In genomic region chr16:33605647-33606596, GRCm38 (mm10) we compare ENCODE assay signal across 11 mouse cellular contexts.
A peak's percentile ranks its signal among the peaks of the same experiment; 100 is the strongest.
DNase-seq lines count a peak whose midpoint lies in the region; ATAC-seq lines count a peak whose summit lies in the region.
"Had no signal": no experiment of that assay in that cellular context is flagged by ENCODE, and none has a peak within 500 bp of the region (broad histone marks: within the 10 kb centered on the region; RNA-seq: fewer than 3 reads in every experiment).

No protein-coding gene starts in this region.

- no peaks in the 10 kb centered on the region for H3K9me3 ChIP-seq in heart, embryonic 10.5 days
- no peaks in the 10 kb centered on the region for H3K9me3 ChIP-seq in hindbrain, embryonic 11.5 days (ENCODE audit: control insufficient read depth, low read length)
- H3K9me3 ChIP-seq in neural tube, embryonic 11.5 days (ENCODE audit: control insufficient read depth, low read length), result no peaks in the 10 kb centered on the region
- H3K9me3 ChIP-seq: limb, embryonic 13.5 days; stomach, embryonic 15.5 days had no signal

- no peak overlapping the region for H3K9ac ChIP-seq in hindbrain, embryonic 11.5 days (ENCODE audit: low read depth, low read length)
- H3K9ac ChIP-seq in neural tube, embryonic 11.5 days (ENCODE audit: low read length), result no peak overlapping the region
- H3K9ac ChIP-seq: limb, embryonic 13.5 days; stomach, embryonic 15.5 days had no signal

- peaks cover 27% of the 10 kb centered on the region for H3K4me1 ChIP-seq in heart, embryonic 10.5 days
- H3K4me1 ChIP-seq in hindbrain, embryonic 11.5 days (replicated peaks; ENCODE audit: control insufficient read depth, insufficient read depth, low read length), result no peaks in the 10 kb centered on the region; the same call in 1 of the 2 replicates
- no peaks in the 10 kb centered on the region; the same call in 1 of the 2 replicates for H3K4me1 ChIP-seq in neural tube, embryonic 11.5 days (ENCODE audit: control insufficient read depth, insufficient read depth, low read length)
- H3K4me1 ChIP-seq: stomach, embryonic 15.5 days had no signal

- H3K27ac ChIP-seq in heart, embryonic 10.5 days, result peak overlapping the region; percentile 62
- peak overlapping the region; percentile 76 for H3K27ac ChIP-seq in hindbrain, embryonic 11.5 days (ENCODE audit: low read depth, low read length)
- peak overlapping the region; percentile 49 for H3K27ac ChIP-seq in neural tube, embryonic 11.5 days (ENCODE audit: low read depth, low read length)
- H3K27ac ChIP-seq: limb, embryonic 13.5 days; stomach, embryonic 15.5 days had no signal

- H3K27me3 ChIP-seq in heart, embryonic 10.5 days (ENCODE audit: insufficient read depth, poor library complexity, severe bottlenecking), result no peaks in the 10 kb centered on the region
- H3K27me3 ChIP-seq in hindbrain, embryonic 11.5 days (ENCODE audit: control insufficient read depth, insufficient read depth, low read length), result no peaks in the 10 kb centered on the region
- H3K27me3 ChIP-seq in neural tube, embryonic 11.5 days (ENCODE audit: control insufficient read depth, insufficient read depth, low read length), result no peaks in the 10 kb centered on the region
- H3K27me3 ChIP-seq: limb, embryonic 13.5 days; stomach, embryonic 15.5 days had no signal

- H3K4me3 ChIP-seq in heart, embryonic 10.5 days, result 0 out of 2 replicates have a peak overlapping the region, but pooled peaks have one; percentile 12
- H3K4me3 ChIP-seq in hindbrain, embryonic 11.5 days (ENCODE audit: low read depth, low read length), result no peak overlapping the region
- no peak overlapping the region for H3K4me3 ChIP-seq in neural tube, embryonic 11.5 days (ENCODE audit: low read depth, low read length)
- H3K4me3 ChIP-seq: limb, embryonic 13.5 days; stomach, embryonic 15.5 days had no signal

- peak; percentile 96 for ATAC-seq in hindbrain, embryonic 11.5 days (ENCODE audit: low FRiP score)
- ATAC-seq in neural tube, embryonic 11.5 days (ENCODE audit: insufficient read depth, low FRiP score, low TSS enrichment), result peak; percentile 91

- DNase-seq in heart, embryonic 10.5 days (ENCODE audit: low spot score), result peak; percentile 85
- DNase-seq in heart, adult 8-10 months (ENCODE audit: low spot score), result no peak
- peak; percentile 23 to 28 for DNase-seq in cerebellum, postnatal 36 days
- DNase-seq in hindbrain, embryonic 11.5 days (ENCODE audit: low spot score), result peak; percentile 78
- peak; percentile 79 for DNase-seq in neural tube, embryonic 11.5 days (ENCODE audit: low spot score)
- DNase-seq in frontal cortex, adult 2 months (ENCODE audit: extremely low spot score in 1 of 2, low spot score in 1 of 2), result no peak
- no peak for DNase-seq in layer of hippocampus, postnatal 14 days (ENCODE audit: low spot score in 2 of 2)
- no peak for DNase-seq in liver
- DNase-seq: lung, postnatal 14 days had no signal

- 14% methylated on average over 9 of the region's 9 CpGs for WGBS in heart, embryonic 10.5 days
- WGBS in hindbrain, embryonic 11.5 days, result 11% methylated on average over 9 of the region's 9 CpGs
- 27% methylated on average over 9 of the region's 9 CpGs for WGBS in neural tube, embryonic 11.5 days

- H3K4me2 ChIP-seq in hindbrain, embryonic 11.5 days (replicated peaks; ENCODE audit: low read depth, low read length), result no peak overlapping the region
- H3K4me2 ChIP-seq in neural tube, embryonic 11.5 days (ENCODE audit: low read depth), result no peak overlapping the region
- H3K4me2 ChIP-seq: limb, embryonic 13.5 days; stomach, embryonic 15.5 days had no signal

- H3K36me3 ChIP-seq in heart, embryonic 10.5 days, result no peaks in the 10 kb centered on the region
- H3K36me3 ChIP-seq in hindbrain, embryonic 11.5 days (ENCODE audit: control insufficient read depth, insufficient read depth, low read length), result no peaks in the 10 kb centered on the region
- no peaks in the 10 kb centered on the region for H3K36me3 ChIP-seq in neural tube, embryonic 11.5 days (ENCODE audit: control insufficient read depth, insufficient read depth, low read length)
- H3K36me3 ChIP-seq: limb, embryonic 13.5 days; stomach, embryonic 15.5 days had no signal

Comparison
In these comparisons a context has a peak if more than half of its experiments do, and no peak if none do; other contexts are left out.
1. DNase-seq: peak in heart, embryonic 10.5 days (single experiment), cerebellum, postnatal 36 days (2 of 2), hindbrain, embryonic 11.5 days (single experiment) and neural tube, embryonic 11.5 days (single experiment); none in heart, adult 8-10 months (single experiment), frontal cortex, adult 2 months (0 of 2), layer of hippocampus, postnatal 14 days (0 of 2) and liver (single experiment).
2. Peak in every context shown above with its lines, with median percentiles within 50 percentile points of each other: H3K27ac ChIP-seq.